Mouse (Mus musculus) layer of hippocampus, postnatal 10 days (tissue): Measurements from ENCODE around the gene Qars. TPM values are rescaled to one million over a fixed set of nuclear protein-coding genes. Genes with fewer than 3 reads are reported as not detected.
A peak's percentile ranks its signal among the peaks of the same experiment; 100 is the strongest.

Source experiments
- DNase-seq, 2 experiments: peaks; one replicate each; pipeline ENCODE4 v3.0.0; 2021; ENCODE audit warnings: low spot score in 2 of 2
- long read RNA-seq: library from polyadenylated mRNA; stranded (forward); transcript quantifications from one replicate; pipeline ENCODE4 v2.0.0, GENCODE M21; 2023
- total RNA-seq, 2 experiments: library from RNA; stranded (reverse); gene quantifications; 2 replicates each; pipeline ENCODE4 v1.2.3; 2021

Qars gene
- total RNA-seq: 10 to 100 TPM; 95.3 to 97.3 TPM
- long read RNA-seq, transcript Qars-201 (24 exons, 2,800 nt): major isoform, 30 of 38 reads
- long read RNA-seq, partial matches to known transcripts: 6 of 38 reads
- long read RNA-seq, other reads (novel, unspliced or antisense): 2 of 38 reads

DNA sequence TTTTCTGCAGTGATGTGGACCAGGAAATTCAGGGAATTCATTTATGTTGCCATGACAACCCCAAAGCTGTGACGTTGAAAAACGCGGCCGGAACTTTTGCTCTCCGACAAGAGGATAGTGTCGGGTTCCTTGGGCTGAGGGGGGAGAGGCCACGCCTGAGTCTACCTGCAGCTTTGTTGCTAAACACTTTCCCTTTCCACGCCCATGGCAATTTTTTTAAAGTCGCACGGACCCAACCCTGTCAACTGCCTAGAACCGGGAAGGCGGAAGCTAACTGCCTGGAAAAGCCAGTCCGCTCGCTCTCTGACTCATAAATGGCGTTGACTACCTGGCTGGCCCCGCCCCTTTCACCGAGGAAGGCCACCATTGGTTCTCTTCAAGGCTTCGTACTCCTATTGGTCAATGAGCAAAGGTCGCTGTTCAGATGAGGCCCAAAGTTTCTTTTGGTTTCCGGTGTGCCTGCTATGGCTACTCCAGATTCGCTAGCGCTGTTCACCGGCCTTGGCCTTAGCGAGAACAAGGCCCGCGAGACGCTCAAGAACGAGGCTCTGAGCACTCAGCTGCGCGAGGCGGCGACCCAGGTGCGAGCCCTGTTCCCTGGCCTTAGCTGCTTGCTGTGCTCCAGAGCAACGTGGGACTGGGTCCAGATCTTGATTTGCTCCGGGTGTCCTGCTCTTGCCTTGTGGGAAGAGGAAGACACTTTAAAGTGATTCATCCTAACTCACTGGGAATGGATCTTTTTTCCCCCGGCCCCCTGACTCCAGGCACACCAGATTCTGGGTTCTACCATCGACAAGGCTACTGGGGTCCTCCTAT lies at the start of gene Qars:
Gene Qars, plus strand, starts transcription at position 88 of the 816 bp plus-strand sequence.
- peak; percentile 88 to 90 for DNase-seq

- DNase-seq: no peak
These were observed 47.6 kb upstream of the Qars start for GRCm38 (mm10) chr9:108459939-108460318.

DNA sequence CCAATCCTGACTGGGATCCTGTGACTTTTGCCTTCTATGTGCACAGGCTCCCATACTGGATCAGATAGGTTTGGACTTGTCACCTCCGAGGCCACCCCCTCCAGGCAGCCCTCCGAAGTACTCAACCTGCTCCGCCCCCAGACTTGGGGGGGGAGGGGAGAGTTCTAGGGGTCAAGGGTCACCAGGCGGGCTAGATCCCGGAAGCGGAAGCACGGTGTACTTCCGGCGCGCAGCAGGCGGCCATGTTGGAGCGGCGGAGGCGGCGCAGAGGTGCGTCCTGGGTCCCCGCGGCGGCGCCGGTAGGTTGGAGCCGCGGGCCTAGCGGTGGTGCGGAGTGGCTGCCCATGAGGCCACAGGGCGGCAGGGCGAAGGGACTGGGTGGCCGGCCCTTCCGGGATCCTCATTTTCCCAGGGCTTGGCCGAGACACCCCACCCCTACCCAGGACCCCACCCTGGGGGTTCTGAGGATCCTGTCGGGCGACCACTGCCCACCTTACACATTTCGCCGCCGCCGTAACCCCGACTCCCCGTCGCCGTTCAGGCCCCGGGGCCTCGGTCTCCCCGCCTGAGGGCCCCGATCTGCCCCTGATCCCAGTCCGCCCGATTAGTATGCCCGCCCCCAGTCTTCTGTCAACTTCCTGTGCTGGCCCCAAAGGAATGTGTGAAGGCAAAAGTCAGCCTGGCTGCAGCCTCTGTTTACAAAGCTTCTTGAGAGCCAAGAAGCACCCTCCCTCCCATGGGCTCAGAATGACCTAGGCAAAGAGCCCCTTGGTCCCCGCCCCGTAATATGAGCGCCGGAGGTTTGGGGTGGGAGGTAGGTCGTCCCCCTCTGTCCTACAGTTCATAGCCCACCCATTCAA lies 47.0 kb upstream of the Qars start, which contains the start of gene Ccdc71:
Gene Ccdc71, plus strand, starts transcription at position 209 of the 860 bp plus-strand sequence.
- peak; percentile 90 to 92 for DNase-seq

DNA sequence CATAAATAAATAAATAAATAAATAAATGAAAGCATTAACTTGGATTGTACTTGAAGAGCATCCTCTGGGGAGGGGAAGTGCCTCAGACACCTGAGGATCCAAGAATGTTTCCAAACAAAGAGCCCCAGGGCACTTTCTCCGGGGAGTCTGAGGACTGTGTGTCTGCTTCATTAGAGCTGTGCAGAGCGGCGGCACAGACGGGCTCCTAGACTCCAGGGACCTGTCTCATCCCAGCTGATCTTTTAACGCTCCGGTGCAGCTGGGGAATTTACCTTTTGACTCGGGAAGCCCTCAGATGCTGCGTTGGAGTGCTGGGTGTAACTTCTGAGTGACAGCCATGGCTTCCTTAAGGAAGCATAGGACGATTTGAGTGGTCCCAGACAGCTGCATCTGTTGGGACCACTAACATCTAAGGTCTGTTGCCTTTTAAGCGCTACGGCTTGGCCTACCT lies 46.3 kb upstream of the Qars start, which contains the start of gene Klhdc8b:
Gene Klhdc8b, minus strand, starts transcription at position 401 of the 451 bp plus-strand sequence.
- no peak for DNase-seq

- DNase-seq: no peak
These were observed 45.8 kb upstream of the Qars start for GRCm38 (mm10) chr9:108461675-108462074.

GRCm38 (mm10) chr9:108462192-108462591 lies 45.3 kb upstream of the Qars start:
- no peak for DNase-seq

- DNase-seq: no peak
These were observed 43.8 kb upstream of the Qars start for GRCm38 (mm10) chr9:108463713-108464112.

DNA sequence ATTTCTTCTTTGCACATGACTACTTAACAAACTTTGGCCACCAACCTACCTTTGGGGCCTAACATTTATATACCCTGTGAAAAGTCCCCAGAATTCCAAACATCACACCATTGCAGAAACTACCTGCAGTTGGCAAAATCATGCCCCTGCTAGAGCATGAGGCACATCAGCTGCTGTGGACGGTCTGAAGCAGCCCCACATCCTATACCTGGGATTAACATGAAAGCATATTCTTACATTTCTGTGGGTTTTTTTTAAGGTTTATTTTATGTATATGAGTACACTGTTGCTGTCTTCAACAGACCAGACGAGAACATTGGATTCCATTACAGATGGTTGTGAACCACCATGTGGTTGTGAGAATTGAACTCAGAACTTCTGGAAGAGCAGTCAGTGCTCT lies 41.3 kb upstream of the Qars start:
- DNase-seq: no peak

- no peak for DNase-seq
These were observed 38.1 kb upstream of the Qars start for GRCm38 (mm10) chr9:108469430-108469829.

- no peak for DNase-seq
These were observed 37.7 kb upstream of the Qars start for GRCm38 (mm10) chr9:108469845-108470244.

GRCm38 (mm10) chr9:108474528-108474927 lies 33.0 kb upstream of the Qars start:
- DNase-seq: no peak

DNA sequence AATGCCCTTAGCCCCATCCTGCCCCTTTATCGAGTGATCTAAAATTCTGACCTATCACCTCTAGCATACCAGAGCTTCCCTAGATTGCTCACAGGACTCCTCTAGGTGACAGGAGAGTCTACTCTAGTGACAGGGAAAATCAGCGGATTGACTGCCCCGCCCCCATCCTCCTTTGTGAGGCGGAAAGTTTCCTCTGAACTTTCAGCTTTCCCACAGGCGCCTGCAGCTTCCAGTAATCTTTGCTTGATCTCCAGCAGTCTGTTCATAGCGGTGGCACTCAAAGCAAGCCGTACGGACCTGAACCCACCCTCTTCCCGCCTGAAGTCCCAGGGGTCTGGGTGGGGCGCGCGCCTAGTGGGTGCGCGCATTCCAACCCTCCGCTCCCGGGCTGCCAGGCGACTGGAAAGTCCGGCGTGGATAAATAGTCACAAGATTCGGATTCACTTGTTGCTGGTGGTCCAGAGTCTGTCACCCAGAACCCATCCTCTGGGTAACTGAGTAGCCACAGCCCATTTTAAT lies 28.8 kb upstream of the Qars start:
- DNase-seq: peak; percentile 62 to 75

- no peak for DNase-seq
These were observed 28.3 kb upstream of the Qars start for GRCm38 (mm10) chr9:108479241-108479640.

DNA sequence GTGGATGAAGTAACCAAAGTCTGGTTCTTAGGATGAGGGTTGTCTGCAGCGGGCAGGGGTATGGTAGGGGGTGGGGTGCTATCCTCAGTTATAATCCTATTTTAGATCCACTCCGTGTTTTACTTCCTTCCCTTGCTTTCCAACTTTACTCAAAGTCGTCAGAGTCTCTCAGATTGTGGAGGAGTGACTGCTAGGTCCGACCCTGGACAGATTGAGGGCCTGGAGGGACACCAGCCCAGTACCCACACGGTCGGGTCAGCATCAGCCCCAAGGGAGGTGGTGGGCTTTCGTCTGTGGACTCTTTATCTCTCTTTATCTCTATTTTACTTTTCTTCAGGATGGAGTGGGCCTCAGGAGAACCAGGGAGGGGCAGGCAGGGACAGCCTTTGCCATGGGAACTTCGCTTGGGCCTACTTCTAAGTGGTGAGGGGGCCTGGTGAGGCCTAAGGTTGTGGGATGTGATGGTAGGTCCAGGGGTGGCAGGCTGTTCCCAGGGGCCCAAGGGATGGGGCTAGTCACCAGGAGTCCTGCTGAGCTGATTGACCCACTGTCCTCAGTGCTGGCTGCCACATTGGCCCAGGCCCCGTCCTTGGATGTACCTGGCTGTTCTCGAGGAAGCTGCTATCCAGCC lies 27.7 kb upstream of the Qars start, which contains the start of gene Lamb2:
Gene Lamb2, plus strand, starts transcription at position 16 of the 631 bp plus-strand sequence.
- no peak for DNase-seq

DNA sequence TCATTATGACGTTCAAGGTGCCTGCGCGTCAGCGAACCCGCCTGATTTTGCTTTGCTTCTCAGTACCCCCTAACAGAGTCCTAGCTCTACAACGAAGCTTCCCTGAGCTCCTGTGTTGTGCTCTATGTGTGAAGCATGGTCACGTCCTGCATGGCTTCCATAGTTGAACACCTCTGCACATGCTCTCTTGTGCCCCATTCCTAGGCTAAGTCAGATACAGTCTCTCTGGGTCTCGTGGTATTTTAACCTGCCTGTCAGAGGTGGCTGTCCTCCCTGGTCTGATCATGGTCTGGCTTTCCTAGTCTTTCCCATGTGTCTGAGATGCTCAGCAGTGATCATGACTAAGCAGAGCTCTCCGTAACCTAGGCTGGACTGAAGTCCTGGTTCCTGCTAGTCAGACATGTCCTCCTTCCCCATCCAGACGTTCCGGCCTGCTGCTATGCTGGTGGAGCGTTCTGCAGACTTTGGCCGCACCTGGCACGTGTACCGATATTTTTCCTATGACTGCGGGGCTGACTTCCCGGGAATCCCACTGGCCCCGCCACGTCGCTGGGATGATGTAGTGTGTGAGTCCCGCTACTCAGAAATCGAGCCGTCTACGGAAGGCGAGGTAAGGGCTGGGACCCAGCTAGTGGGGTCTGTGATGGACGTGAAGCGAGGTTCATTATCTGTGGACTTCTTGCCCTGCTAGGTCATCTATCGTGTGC lies 26.5 kb upstream of the Qars start:
- no peak for DNase-seq

- no peak for DNase-seq
These were observed 25.8 kb upstream of the Qars start for GRCm38 (mm10) chr9:108481520-108482210.

- DNase-seq: no peak
These were observed 24.3 kb upstream of the Qars start for GRCm38 (mm10) chr9:108483051-108483790.

DNA sequence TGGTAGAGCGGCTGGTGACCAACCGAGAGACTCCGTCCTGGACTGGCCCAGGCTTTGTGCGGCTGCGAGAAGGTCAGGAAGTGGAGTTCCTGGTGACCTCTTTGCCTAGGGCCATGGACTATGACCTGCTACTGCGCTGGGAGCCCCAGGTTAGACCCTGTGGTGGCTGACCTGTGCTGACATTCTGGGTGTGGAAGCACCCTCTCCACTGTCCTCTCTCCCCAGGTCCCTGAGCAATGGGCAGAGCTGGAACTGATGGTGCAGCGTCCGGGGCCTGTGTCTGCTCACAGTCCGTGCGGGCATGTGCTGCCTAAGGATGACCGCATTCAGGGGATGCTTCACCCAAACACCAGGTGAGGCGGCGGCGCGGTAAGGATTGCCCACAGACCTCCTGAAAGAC lies 23.5 kb upstream of the Qars start:
- DNase-seq: no peak
